Mouse (Mus musculus) gastrocnemius, postnatal 36 days (tissue): ENCODE measurements around the gene Tmem131l. TPM values are rescaled to one million over a fixed set of nuclear protein-coding genes. Genes with fewer than 3 reads are reported as not detected.

Source experiments
- DNase-seq, 2 experiments: peaks; one replicate each; pipeline ENCODE4 v3.0.0; 2022
- intact Hi-C: fragments of 180-260 bp; cut with DNase I; formaldehyde crosslinking; loops from one replicate; pipeline ENCODE4 v1.15.1; 2025
- total RNA-seq, 2 experiments: library from RNA; stranded (reverse); gene quantifications; 2 replicates each; pipeline ENCODE4 v1.2.3; 2021

Tmem131l gene
- total RNA-seq, 2 experiments from 2014 or later = 13.0 to 18.4 TPM

- no peak for DNase-seq
- intact Hi-C loops = no loop called here
Observed at GRCm38 (mm10) chr3:83985426-83985825, 54.5 kb downstream of the Tmem131l start.

DNA sequence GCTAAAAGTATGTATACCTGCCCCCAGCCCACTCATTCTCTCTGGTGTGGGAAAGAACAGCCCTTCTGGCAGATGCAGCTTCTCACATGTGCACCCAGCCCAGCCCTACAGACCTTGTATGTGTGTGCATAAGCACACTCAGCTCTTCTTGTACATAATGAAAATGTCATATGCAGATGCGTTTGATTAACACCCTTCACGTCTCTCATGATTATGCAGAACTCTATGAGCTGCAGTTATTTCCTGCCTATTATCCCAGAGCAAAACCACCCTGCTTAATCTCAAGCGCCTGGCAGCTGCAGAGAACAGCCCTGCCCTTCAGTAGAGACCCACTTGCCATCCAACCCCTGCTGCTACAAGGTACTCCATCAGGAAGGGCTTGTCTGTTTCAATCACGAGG is 55.6 kb downstream of the Tmem131l start:
- intact Hi-C loops = no loop called here
- DNase-seq = no peak

DNA sequence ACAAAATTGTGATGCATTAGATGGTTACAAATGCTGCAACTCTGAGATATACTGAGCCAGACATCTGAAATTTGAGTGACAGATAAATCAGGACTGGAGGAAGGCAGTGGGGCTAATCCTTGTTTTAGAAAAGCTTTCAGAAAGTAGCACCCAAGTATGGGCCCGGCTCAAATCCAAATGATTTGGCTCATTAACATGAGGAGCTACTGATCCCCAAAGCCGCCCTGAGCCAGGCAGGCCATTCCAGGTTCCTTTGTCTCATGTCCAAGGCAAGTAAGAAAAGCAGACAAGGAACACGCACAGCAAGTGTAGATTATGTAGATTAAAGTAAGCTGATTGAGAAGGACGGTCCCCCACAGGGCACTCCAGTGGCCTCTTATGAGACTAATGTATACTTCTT is 57.2 kb downstream of the Tmem131l start:
- intact Hi-C loops = no loop called here
- DNase-seq = no peak

DNA sequence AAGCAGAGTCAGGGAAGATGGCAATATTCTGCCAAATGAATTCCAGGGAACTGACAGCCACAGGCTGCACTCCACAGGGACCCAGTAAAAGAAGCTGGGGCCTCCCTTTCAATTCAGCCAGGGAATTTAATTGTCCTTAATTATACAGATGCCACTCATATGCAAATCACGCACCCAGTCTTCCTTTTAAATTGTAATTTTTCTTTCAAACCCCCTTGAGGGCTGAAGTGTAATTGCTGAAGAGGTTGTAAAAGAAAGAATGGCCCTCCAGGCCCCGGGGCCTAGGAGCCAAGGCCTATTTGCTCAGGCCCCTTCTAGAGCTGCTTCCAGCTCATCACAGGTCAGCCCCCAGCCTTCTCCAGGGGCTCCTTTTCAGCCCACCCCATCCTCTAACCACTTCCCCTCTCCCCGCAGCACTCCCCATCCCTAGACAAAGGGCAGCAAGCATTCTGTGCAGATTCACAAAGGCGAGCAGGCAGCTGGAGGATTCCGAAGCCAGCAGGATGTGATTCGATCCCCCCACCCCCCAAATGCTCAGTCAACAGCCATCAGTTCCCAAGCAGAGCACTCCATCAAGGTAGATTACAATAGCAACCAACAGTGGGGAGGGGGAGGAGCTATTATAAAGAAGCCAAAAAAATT is 59.6 kb downstream of the Tmem131l start:
- intact Hi-C loops = no loop called here
- DNase-seq = no peak

GRCm38 (mm10) chr3:83978497-83979410 is 61.2 kb downstream of the Tmem131l start:
- intact Hi-C loops = no loop called here

DNA sequence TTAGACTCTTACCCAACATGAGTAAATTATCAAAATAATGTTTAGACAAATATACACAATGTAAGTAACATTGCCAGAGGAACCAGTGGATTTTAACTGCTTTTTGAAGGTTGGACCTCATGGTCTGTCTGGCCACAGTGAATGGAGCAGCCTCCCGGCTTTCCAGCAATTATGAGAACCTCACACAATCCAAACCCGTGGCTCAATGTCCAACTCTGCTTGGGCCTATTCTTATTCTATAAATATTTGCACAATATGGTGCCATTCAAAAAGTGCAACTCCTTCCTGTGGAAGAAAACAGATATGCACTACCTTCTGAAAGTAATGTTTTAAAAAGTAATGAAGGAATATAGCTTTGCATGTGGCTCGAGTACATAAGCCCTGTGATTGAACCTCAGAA is 62.2 kb downstream of the Tmem131l start:
- intact Hi-C loops = no loop called here
- no peak for DNase-seq

More at GRCm38 (mm10) chr3:83978497-83979410, 61.2 kb downstream of the Tmem131l start:
- no peak for DNase-seq

DNA sequence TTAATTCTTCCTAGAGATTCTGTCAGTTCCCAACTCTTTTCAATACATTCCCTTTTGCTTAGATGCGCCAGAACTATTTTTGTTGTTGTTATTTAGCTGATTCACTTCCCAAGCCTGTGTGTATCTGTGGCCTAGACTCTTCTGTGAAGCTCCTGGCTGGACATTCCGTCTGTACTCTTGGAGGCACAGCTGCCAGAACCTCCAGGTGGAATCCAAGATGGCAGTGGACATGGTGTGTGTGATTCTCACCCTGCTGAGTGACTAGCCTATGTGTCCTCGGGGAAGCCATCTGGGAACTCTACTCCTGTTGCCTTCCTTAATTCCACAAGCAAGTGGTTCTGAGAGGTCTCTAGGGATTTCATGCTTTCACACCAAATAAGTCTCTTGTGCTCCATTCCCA is 63.8 kb downstream of the Tmem131l start:
- intact Hi-C loops = no loop called here

DNA sequence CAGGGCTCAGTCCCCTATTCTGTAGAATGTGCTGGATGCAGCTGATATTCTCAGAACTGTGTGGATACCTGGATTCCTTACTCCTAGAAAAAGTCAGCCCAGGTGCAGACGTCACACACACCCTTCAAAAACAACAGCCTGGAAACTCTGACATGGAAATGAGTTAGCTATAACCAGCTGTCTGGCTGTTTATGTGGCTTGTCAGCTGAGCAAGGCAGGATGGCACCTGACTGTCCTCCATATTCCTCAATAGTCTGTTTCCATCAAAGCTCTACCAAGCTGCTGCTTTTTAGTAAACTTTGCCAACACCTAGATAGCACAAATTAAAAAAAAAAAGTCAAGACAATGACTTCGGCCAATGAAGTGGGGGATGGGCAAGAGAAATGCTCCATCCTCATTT is 66.6 kb downstream of the Tmem131l start:
- intact Hi-C loops = no loop called here
- no peak for DNase-seq

More for the DNA sequence above, 63.8 kb downstream of the Tmem131l start:
- DNase-seq = no peak

GRCm38 (mm10) chr3:83970629-83971028 is 69.3 kb downstream of the Tmem131l start:
- intact Hi-C loops = no loop called here
- no peak for DNase-seq

GRCm38 (mm10) chr3:83969081-83969480 is 70.9 kb downstream of the Tmem131l start:
- DNase-seq = no peak
- intact Hi-C loops = no loop called here

- intact Hi-C loops = no loop called here
- no peak for DNase-seq
Observed at GRCm38 (mm10) chr3:83967791-83968190, 72.2 kb downstream of the Tmem131l start.

DNA sequence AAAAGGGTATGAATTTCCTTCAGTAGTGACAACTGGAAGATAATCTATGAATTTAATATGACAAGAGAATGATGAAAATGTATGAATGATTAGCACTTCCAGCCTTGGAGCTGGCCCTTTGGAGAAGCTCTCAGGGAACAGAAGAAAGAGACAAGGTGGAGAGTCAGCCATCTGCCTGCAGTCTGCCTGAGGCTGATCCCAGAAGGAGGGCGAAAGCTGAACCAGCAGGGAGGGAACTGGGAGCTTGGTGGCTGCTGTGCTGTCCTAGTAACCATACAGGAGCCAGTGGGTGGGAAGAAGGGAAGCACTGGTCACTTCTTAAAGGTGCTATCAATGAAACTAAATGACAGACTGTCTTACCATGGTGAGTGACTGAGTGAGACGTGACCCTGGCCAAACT is 74.6 kb downstream of the Tmem131l start:
- DNase-seq = no peak
- intact Hi-C loops = no loop called here

GRCm38 (mm10) chr3:83963705-83964104 is 76.3 kb downstream of the Tmem131l start:
- no peak for DNase-seq
- intact Hi-C loops = no loop called here

- no peak for DNase-seq
- intact Hi-C loops = no loop called here
Observed at GRCm38 (mm10) chr3:83962571-83962970, 77.4 kb downstream of the Tmem131l start.

DNA sequence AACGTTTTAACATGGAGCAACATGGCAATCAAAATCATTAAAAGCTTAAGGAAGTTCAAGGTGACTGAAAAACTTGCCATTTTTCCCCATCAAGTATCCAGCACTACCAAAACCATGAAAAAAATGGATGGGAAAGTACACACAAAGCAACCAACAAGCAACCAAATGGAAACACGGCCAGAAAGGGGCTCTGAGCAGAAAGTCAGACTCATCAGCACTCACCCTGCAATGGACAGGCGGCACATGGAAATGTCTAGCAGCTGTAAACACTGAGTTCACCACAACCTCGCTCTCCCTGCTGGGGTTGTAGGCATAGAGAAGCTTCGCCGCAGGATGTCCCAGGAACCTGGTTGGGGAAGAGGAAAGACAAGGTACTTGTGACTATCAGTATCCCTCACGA is 77.9 kb downstream of the Tmem131l start:
- no peak for DNase-seq
- intact Hi-C loops = no loop called here

- intact Hi-C loops = no loop called here
- DNase-seq = no peak
Observed at GRCm38 (mm10) chr3:83958951-83959681, 80.9 kb downstream of the Tmem131l start.

DNA sequence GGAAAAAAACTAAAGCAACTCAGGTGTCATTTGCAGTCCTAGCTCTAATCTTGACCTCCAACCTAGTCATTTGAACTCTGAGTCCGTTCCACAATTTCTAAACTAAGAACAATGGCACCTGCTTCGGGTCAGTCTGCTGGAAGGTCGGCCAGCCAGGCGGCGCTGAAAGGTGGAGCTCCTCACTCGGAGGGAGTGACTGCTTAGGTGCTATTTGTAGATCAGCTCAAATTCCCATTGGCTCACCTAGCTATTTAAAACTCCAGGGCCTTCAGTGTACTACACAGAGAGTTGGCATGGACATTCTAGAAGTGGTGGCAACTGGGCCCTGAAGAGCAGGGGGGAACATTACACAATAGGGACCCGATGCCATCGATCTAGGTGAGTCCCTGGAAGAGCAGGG is 86.1 kb downstream of the Tmem131l start:
- DNase-seq = no peak
- intact Hi-C loops = no loop called here

GRCm38 (mm10) chr3:83948801-83949200 is 91.2 kb downstream of the Tmem131l start:
- DNase-seq = no peak
- intact Hi-C loops = loop anchor here (2.0 to 10.0 kb wide), 4 partner anchors 88 to 366 kb away; partner anchors contain the start of gene Mnd1

- no peak for DNase-seq
- intact Hi-C loops = loop anchor here (2.0 to 10.0 kb wide), 4 partner anchors 90 to 367 kb away; partner anchors contain the start of gene Mnd1
Observed at GRCm38 (mm10) chr3:83947476-83948245, 92.3 kb downstream of the Tmem131l start.

- intact Hi-C loops = loop anchor here (5.0 to 10.0 kb wide), 3 partner anchors 90 to 368 kb away; partner anchors contain the start of gene Mnd1
- DNase-seq = no peak
Observed at GRCm38 (mm10) chr3:83946848-83947247, 93.1 kb downstream of the Tmem131l start.
